Mouse (Mus musculus): Measurements from ENCODE around the gene Jph2. TPM values are rescaled to one million over a fixed set of nuclear protein-coding genes. Genes with fewer than 3 reads are reported as not detected.

The Jph2 gene
- polyA plus RNA-seq, 1 experiment from 2014 or later, result 0.31 TPM

GRCm38 (mm10) chr2:163379366-163379765 is 18.4 kb downstream of the Jph2 start:
- Histone ChIP-seq H3K4me1 (replicated peaks) (no peaks in the 10 kb centered on the region), H3K4me3 (replicated peaks) (no peak overlapping the region), H3K9me3 (no peaks in the 10 kb centered on the region), H3K9ac (replicated peaks) (no peak overlapping the region), H3K4me2 (replicated peaks) (no peak overlapping the region), H3K27me3 (peaks cover 30% of the 10 kb centered on the region), H3K27ac (no peak overlapping the region), H3K36me3 (no peaks in the 10 kb centered on the region)
- no peak for ATAC-seq
- WGBS, result 80% methylated on average over 5 of the region's 5 CpGs

GRCm38 (mm10) chr2:163376082-163376481 is 21.7 kb downstream of the Jph2 start:
- H3K9ac ChIP-seq (replicated peaks), result no peak overlapping the region
- H3K9me3 ChIP-seq, result no peaks in the 10 kb centered on the region
- H3K4me3 ChIP-seq (replicated peaks), result no peak overlapping the region; the same call in 1 of the 2 replicates
- peak overlapping the region; percentile 17; the same call in 1 of the 2 replicates for H3K4me2 ChIP-seq (replicated peaks)
- 43% methylated on average over 33 of the region's 33 CpGs for WGBS
- H3K27ac ChIP-seq, result no peak overlapping the region
- H3K36me3 ChIP-seq, result no peaks in the 10 kb centered on the region
- peaks cover 33% of the 10 kb centered on the region for H3K27me3 ChIP-seq
- no peak for ATAC-seq
- H3K4me1 ChIP-seq (replicated peaks), result no peaks in the 10 kb centered on the region

GRCm38 (mm10) chr2:163375468-163375867 is 22.3 kb downstream of the Jph2 start:
- H3K9ac ChIP-seq (replicated peaks), result no peak overlapping the region
- no peaks in the 10 kb centered on the region for H3K36me3 ChIP-seq
- peaks cover 33% of the 10 kb centered on the region for H3K27me3 ChIP-seq
- no peak for ATAC-seq
- no peaks in the 10 kb centered on the region for H3K9me3 ChIP-seq
- 36% methylated on average over 35 of the region's 35 CpGs for WGBS
- no peaks in the 10 kb centered on the region for H3K4me1 ChIP-seq (replicated peaks)
- H3K4me3 ChIP-seq (replicated peaks), result no peak overlapping the region; the same call in 1 of the 2 replicates
- H3K4me2 ChIP-seq (replicated peaks), result peak overlapping the region; percentile 17; the same call in 1 of the 2 replicates
- no peak overlapping the region for H3K27ac ChIP-seq

- WGBS, result 93% methylated on average over 1 of the region's 1 CpGs
- Histone ChIP-seq H3K4me3 (replicated peaks) (no peak overlapping the region), H3K9me3 (no peaks in the 10 kb centered on the region), H3K9ac (replicated peaks) (no peak overlapping the region), H3K36me3 (no peaks in the 10 kb centered on the region), H3K4me1 (replicated peaks) (no peaks in the 10 kb centered on the region), H3K4me2 (replicated peaks) (no peak overlapping the region), H3K27ac (no peak overlapping the region), H3K27me3 (peaks cover 33% of the 10 kb centered on the region)
- ATAC-seq, result no peak
These were observed 25.2 kb downstream of the Jph2 start for GRCm38 (mm10) chr2:163372627-163373026.

- H3K36me3 ChIP-seq, result no peaks in the 10 kb centered on the region
- ATAC-seq, result no peak
- H3K4me2 ChIP-seq (replicated peaks), result no peak overlapping the region
- H3K4me1 ChIP-seq (replicated peaks), result no peaks in the 10 kb centered on the region
- H3K9me3 ChIP-seq, result no peaks in the 10 kb centered on the region
- H3K9ac ChIP-seq (replicated peaks), result no peak overlapping the region
- no peak overlapping the region for H3K4me3 ChIP-seq (replicated peaks)
- no peak overlapping the region for H3K27ac ChIP-seq
- peaks cover 11% of the 10 kb centered on the region for H3K27me3 ChIP-seq
- 56% methylated on average over 4 of the region's 4 CpGs for WGBS
These were observed 27.6 kb downstream of the Jph2 start for GRCm38 (mm10) chr2:163370175-163370574.

GRCm38 (mm10) chr2:163364785-163365541 is 32.8 kb downstream of the Jph2 start:
- Histone ChIP-seq H3K4me3 (replicated peaks) (no peak overlapping the region), H3K36me3 (no peaks in the 10 kb centered on the region), H3K4me2 (replicated peaks) (no peak overlapping the region), H3K27ac (no peak overlapping the region), H3K4me1 (replicated peaks) (no peaks in the 10 kb centered on the region), H3K9ac (replicated peaks) (no peak overlapping the region), H3K9me3 (no peaks in the 10 kb centered on the region), H3K27me3 (no peaks in the 10 kb centered on the region)
- 74% methylated on average over 18 of the region's 18 CpGs for WGBS
- no peak for ATAC-seq

- no peak for ATAC-seq
- no peak overlapping the region for H3K4me2 ChIP-seq (replicated peaks)
- no peaks in the 10 kb centered on the region for H3K9me3 ChIP-seq
- H3K27me3 ChIP-seq, result no peaks in the 10 kb centered on the region
- H3K4me1 ChIP-seq (replicated peaks), result no peaks in the 10 kb centered on the region
- WGBS, result 79% methylated on average over 12 of the region's 12 CpGs
- no peak overlapping the region for H3K9ac ChIP-seq (replicated peaks)
- no peak overlapping the region for H3K4me3 ChIP-seq (replicated peaks)
- H3K36me3 ChIP-seq, result no peaks in the 10 kb centered on the region
- H3K27ac ChIP-seq, result no peak overlapping the region
These were observed 34.6 kb downstream of the Jph2 start for GRCm38 (mm10) chr2:163362940-163363921.

GRCm38 (mm10) chr2:163360858-163361623 is 36.8 kb downstream of the Jph2 start:
- Histone ChIP-seq H3K4me3 (replicated peaks) (no peak overlapping the region), H3K27ac (no peak overlapping the region), H3K36me3 (no peaks in the 10 kb centered on the region), H3K9ac (replicated peaks) (no peak overlapping the region), H3K4me1 (replicated peaks) (no peaks in the 10 kb centered on the region), H3K9me3 (no peaks in the 10 kb centered on the region), H3K27me3 (no peaks in the 10 kb centered on the region), H3K4me2 (replicated peaks) (no peak overlapping the region)
- ATAC-seq, result no peak
- WGBS, result 84% methylated on average over 16 of the region's 16 CpGs

GRCm38 (mm10) chr2:163359253-163359652 is 38.5 kb downstream of the Jph2 start:
- Histone ChIP-seq H3K9me3 (no peaks in the 10 kb centered on the region), H3K4me3 (replicated peaks) (no peak overlapping the region), H3K9ac (replicated peaks) (no peak overlapping the region), H3K27me3 (no peaks in the 10 kb centered on the region), H3K36me3 (no peaks in the 10 kb centered on the region), H3K4me1 (replicated peaks) (no peaks in the 10 kb centered on the region), H3K4me2 (replicated peaks) (no peak overlapping the region), H3K27ac (no peak overlapping the region)
- 74% methylated on average over 2 of the region's 2 CpGs for WGBS
- ATAC-seq, result no peak

- Histone ChIP-seq H3K27me3 (no peaks in the 10 kb centered on the region), H3K4me2 (replicated peaks) (no peak overlapping the region), H3K36me3 (no peaks in the 10 kb centered on the region), H3K9ac (replicated peaks) (no peak overlapping the region), H3K4me1 (replicated peaks) (no peaks in the 10 kb centered on the region), H3K4me3 (replicated peaks) (no peak overlapping the region), H3K9me3 (no peaks in the 10 kb centered on the region), H3K27ac (no peak overlapping the region)
- 86% methylated on average over 5 of the region's 5 CpGs for WGBS
- ATAC-seq, result no peak
These were observed 39.1 kb downstream of the Jph2 start for GRCm38 (mm10) chr2:163358662-163359061.

GRCm38 (mm10) chr2:163356113-163356840 is 41.5 kb downstream of the Jph2 start:
- H3K27ac ChIP-seq, result no peak overlapping the region
- H3K27me3 ChIP-seq, result no peaks in the 10 kb centered on the region
- no peak overlapping the region for H3K4me2 ChIP-seq (replicated peaks)
- H3K9ac ChIP-seq (replicated peaks), result no peak overlapping the region
- H3K36me3 ChIP-seq, result no peaks in the 10 kb centered on the region
- 85% methylated on average over 12 of the region's 12 CpGs for WGBS
- H3K4me3 ChIP-seq (replicated peaks), result no peak overlapping the region
- no peak for ATAC-seq
- H3K9me3 ChIP-seq, result no peaks in the 10 kb centered on the region
- H3K4me1 ChIP-seq (replicated peaks), result no peaks in the 10 kb centered on the region
